Mouse (Mus musculus) lung, postnatal 4 days (tissue): ENCODE measurements at regions not wholly inside any gene's neighbourhood (a gene's known extent, or its start where the extent isn't known, plus 50 kb on each side); places are given as distances from the start of the nearest gene placed in this dataset.

Experiments used
- DNase-seq, 2 experiments: peaks; one replicate each; pipeline ENCODE4 v3.0.0; 2021

DNA sequence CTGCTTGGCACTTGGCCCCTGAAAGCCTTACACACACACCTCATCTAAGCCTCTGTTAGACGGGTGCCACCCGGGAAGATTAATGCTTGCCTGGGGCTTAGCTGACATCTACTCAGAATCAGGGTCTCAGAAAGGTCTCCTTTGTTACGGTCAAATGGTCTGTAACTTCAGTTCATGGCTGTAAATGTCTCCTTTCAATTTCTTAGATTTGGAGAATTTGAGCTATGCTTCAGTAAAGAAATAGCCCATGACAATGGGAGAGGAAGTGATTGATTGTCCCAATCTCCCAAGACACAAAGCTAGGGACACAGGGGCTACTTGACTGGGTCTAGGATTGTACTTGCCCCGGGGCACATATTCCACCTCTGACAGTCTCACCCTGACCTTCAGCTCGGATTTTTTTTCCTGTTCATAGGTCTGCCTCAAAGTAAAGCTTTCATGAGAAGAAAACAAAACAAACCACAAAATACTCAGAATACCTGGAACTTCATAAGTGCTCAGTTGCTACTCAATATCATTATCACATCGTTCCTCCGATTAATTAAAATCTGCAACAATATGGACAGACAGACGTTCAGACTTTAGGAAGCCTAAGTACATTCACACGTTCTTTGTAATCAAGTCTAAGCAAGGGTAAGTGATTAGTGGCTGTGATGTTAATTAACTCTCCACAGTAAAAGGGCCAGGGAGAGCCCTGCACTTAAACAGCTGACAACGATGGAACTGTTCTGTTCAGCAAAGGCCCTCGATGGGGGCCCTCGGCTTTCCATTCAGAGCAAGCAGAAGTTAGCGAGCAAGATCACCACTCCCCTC, 132.9 kb upstream of the Slco3a1 start:
- no peak for DNase-seq

GRCm38 (mm10) chr7:74683979-74684378, 129.4 kb upstream of the Slco3a1 start:
- peak in 1 of 2 experiments; percentile 29 for DNase-seq

- no peak for DNase-seq
These were observed 119.2 kb upstream of the Slco3a1 start for GRCm38 (mm10) chr7:74673626-74674295.

DNA sequence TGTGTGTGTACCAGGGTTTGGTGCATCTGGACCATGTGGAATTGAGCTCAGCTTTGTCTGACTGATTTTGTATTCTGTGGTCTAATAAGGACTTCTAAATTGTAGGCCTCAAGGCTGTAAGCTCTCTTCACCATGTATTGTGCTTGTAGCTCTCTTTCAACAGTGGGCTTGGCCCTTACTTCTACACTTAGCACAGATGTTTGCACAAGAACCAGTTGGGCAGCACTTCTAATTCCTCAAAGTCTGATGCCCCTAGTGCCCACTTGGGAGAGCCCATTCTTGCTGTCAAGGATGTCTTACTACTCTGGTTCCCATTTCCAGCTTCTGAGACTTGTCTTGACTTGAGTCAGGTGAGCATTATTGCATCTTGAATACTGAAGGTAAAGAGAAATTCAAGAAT, 114.5 kb upstream of the Slco3a1 start:
- peak; percentile 28 to 31 for DNase-seq

GRCm38 (mm10) chr7:74667106-74667505, 112.5 kb upstream of the Slco3a1 start:
- DNase-seq, result no peak

- no peak for DNase-seq
These were observed 109.2 kb upstream of the Slco3a1 start for GRCm38 (mm10) chr7:74663820-74664219.

DNA sequence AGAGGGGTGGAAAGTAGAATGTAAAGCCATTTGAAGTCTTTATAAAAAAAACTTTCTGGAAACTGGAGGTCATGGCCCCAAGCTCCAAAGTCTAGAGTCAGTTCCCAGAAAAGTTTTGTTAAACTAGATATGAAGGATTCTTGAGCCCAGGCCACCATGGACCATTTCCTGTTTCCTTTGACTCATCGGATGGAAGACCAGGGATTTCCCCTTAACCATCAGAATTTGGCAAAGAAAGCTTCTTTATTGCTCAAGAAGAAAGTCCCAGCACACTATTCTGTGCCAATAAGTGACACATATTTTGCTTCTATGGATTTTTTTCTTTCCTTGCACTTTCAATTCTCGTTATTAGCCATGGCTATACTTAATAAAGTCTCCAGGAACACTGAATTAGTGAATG, 92.7 kb upstream of the Slco3a1 start:
- DNase-seq, result peak in 1 of 2 experiments; percentile 5

- no peak for DNase-seq
These were observed 85.6 kb upstream of the Slco3a1 start for GRCm38 (mm10) chr7:74640171-74640570.

DNA sequence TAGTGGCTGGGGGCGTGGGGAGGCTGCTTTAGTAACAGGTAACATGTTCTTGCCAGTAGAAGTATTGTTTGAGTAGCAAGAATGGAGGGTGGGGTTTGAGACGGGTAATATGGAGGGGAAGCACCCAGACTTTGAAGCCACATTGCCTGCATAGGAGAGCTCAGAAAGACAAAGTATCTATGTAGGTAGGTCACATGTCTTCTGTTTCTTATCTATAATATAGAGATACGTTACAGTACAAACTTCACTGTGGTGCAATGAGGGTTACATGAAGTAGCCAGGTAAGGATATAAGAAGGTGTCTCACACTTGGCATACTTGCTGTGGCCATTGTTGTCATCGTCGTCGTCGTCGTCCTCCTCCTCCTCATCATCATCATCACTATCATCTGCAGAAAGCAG, 77.6 kb upstream of the Slco3a1 start:
- DNase-seq, result no peak

GRCm38 (mm10) chr7:74628799-74629468, 74.4 kb upstream of the Slco3a1 start:
- DNase-seq, result no peak
